Mouse (Mus musculus) lung, adult 10 weeks (tissue): ENCODE data around the gene Olfr867. TPM values are rescaled to one million over a fixed set of nuclear protein-coding genes. Genes with fewer than 3 reads are reported as not detected.

Experiments
- polyA plus RNA-seq: library from polyadenylated mRNA; stranded (reverse); fragments of 350-450 nt; fragmentation: Illumina TruSeq; extraction: RNeasy Lipid Tissue Mini Kit (QIAGEN cat#74804); gene quantifications from one replicate; pipeline ENCODE4 v1.2.3, GENCODE M21; 2014; ENCODE audit warnings: low read depth, low replicate concordance; ENCODE audit not compliant: insufficient read depth

Gene Olfr867
- not detected for polyA plus RNA-seq

GRCm38 (mm10) chr9:20057462-20057861, at the start of gene Olfr867:
Olfr867 (minus strand) TSS chr9:20057562.

GRCm38 (mm10) chr9:20098326-20098725, 41.0 kb upstream of the Olfr867 start, which contains the start of gene Olfr868:
Olfr868 (plus strand) TSS chr9:20098626.

GRCm38 (mm10) chr9:20027935-20028334, 29.4 kb downstream of the Olfr867 start, which contains the start of gene Olfr866:
Olfr866 (minus strand) TSS chr9:20028035.

Other genes starting within 250 kb of the Olfr867 start
- not detected for gene Olfr860, start 207.8 kb downstream of the Olfr867 start, polyA plus RNA-seq
- gene Olfr862, start 169.6 kb downstream of the Olfr867 start, polyA plus RNA-seq, result not detected
- not detected for gene Olfr77, start 140.7 kb downstream of the Olfr867 start, polyA plus RNA-seq
- gene Olfr866, start 29.5 kb downstream of the Olfr867 start, polyA plus RNA-seq, result not detected
- gene Olfr868, start 41.1 kb upstream of the Olfr867 start, polyA plus RNA-seq, result not detected
- gene Olfr869, start 71.4 kb upstream of the Olfr867 start, polyA plus RNA-seq, result not detected
- gene Olfr870, start 116.5 kb upstream of the Olfr867 start, polyA plus RNA-seq, result not detected
- not detected for gene Olfr871, start 154.6 kb upstream of the Olfr867 start, polyA plus RNA-seq
- gene Olfr872, start 179.6 kb upstream of the Olfr867 start, polyA plus RNA-seq, result not detected
- gene Olfr39, start 224.8 kb upstream of the Olfr867 start, polyA plus RNA-seq, result not detected
- not detected for gene Olfr873, start 241.0 kb upstream of the Olfr867 start, polyA plus RNA-seq